Mouse (Mus musculus): Measurements from ENCODE around the gene Rasd1. TPM values are rescaled to one million over a fixed set of nuclear protein-coding genes. Genes with fewer than 3 reads are reported as not detected.
A peak's percentile ranks its signal among the peaks of the same experiment; 100 is the strongest.

The Rasd1 gene
- polyA plus RNA-seq, 1 experiment from 2014 or later: 1.2 TPM

- Histone ChIP-seq H3K9me3 (replicated peaks) (no peaks in the 10 kb centered on the region), H3K4me3 (replicated peaks) (no peak overlapping the region), H3K27me3 (0 out of 2 replicates have a peak, but pooled peaks cover 4% of the 10 kb centered on the region), H3K36me3 (no peaks in the 10 kb centered on the region), H3K27ac (no peak overlapping the region), H3K4me1 (replicated peaks) (no peaks in the 10 kb centered on the region), H3K9ac (no peak overlapping the region), H3K4me2 (no peak overlapping the region)
- ATAC-seq (ENCODE audit: low read depth): no peak
- no peak for DNase-seq
- WGBS (ENCODE audit: insufficient replicate concordance): 68% methylated on average over 5 of the region's 5 CpGs
Measured at GRCm38 (mm10) chr11:59973389-59973788, 8.6 kb upstream of the Rasd1 start.

- Histone ChIP-seq H3K27me3 (peaks cover 5% of the 10 kb centered on the region; the same call in 1 of the 2 replicates), H3K4me3 (replicated peaks) (no peak overlapping the region), H3K4me2 (no peak overlapping the region), H3K27ac (no peak overlapping the region), H3K36me3 (no peaks in the 10 kb centered on the region), H3K9me3 (replicated peaks) (no peaks in the 10 kb centered on the region), H3K9ac (no peak overlapping the region), H3K4me1 (replicated peaks) (peaks cover under 1% of the 10 kb centered on the region)
- ATAC-seq (ENCODE audit: low read depth) (no peak), DNase-seq (no peak)
- 78% methylated on average over 2 of the region's 2 CpGs for WGBS (ENCODE audit: insufficient replicate concordance)
Measured at GRCm38 (mm10) chr11:59971691-59972090, 6.9 kb upstream of the Rasd1 start.

- no peaks in the 10 kb centered on the region for H3K9me3 ChIP-seq (replicated peaks)
- WGBS (ENCODE audit: insufficient replicate concordance): 73% methylated on average over 5 of the region's 5 CpGs
- H3K4me2 ChIP-seq: no peak overlapping the region
- DNase-seq (no peak), ATAC-seq (ENCODE audit: low read depth) (no peak)
- peaks cover 11% of the 10 kb centered on the region for H3K27me3 ChIP-seq
- no peaks in the 10 kb centered on the region for H3K36me3 ChIP-seq
- no peak overlapping the region for H3K4me3 ChIP-seq (replicated peaks)
- no peak overlapping the region for H3K9ac ChIP-seq
- H3K27ac ChIP-seq: no peak overlapping the region
- H3K4me1 ChIP-seq (replicated peaks): peaks cover 9% of the 10 kb centered on the region
Measured at GRCm38 (mm10) chr11:59970780-59971179, 6.0 kb upstream of the Rasd1 start.

GRCm38 (mm10) chr11:59967765-59968164, 3.0 kb upstream of the Rasd1 start:
- DNase-seq: no peak
- Histone ChIP-seq H3K27me3 (peaks cover 41% of the 10 kb centered on the region), H3K9me3 (replicated peaks) (no peaks in the 10 kb centered on the region), H3K4me3 (replicated peaks) (no peak overlapping the region), H3K27ac (no peak overlapping the region), H3K36me3 (0 out of 2 replicates have a peak, but pooled peaks cover under 1% of the 10 kb centered on the region), H3K9ac (no peak overlapping the region), H3K4me2 (no peak overlapping the region), H3K4me1 (replicated peaks) (peaks cover 34% of the 10 kb centered on the region)
- ATAC-seq (ENCODE audit: low read depth): no peak
- WGBS (ENCODE audit: insufficient replicate concordance): 77% methylated on average over 1 of the region's 1 CpGs

- ATAC-seq (ENCODE audit: low read depth) (no peak), DNase-seq (no peak)
- Histone ChIP-seq H3K27me3 (peaks cover 51% of the 10 kb centered on the region), H3K36me3 (peaks cover 15% of the 10 kb centered on the region), H3K9me3 (replicated peaks) (no peaks in the 10 kb centered on the region), H3K4me2 (no peak overlapping the region), H3K4me1 (replicated peaks) (peaks cover 34% of the 10 kb centered on the region), H3K27ac (no peak overlapping the region), H3K4me3 (replicated peaks) (no peak overlapping the region), H3K9ac (no peak overlapping the region)
- 30% methylated on average over 4 of the region's 4 CpGs for WGBS (ENCODE audit: insufficient replicate concordance)
Measured at GRCm38 (mm10) chr11:59966102-59966483, 1.3 kb upstream of the Rasd1 start.

- H3K36me3 ChIP-seq: peaks cover 21% of the 10 kb centered on the region
- peak overlapping the region; percentile 62 for H3K9ac ChIP-seq
- H3K4me3 ChIP-seq (replicated peaks): peak overlapping the region; percentile 58
- H3K4me1 ChIP-seq (replicated peaks): peaks cover 39% of the 10 kb centered on the region
- H3K27me3 ChIP-seq: peaks cover 51% of the 10 kb centered on the region
- ATAC-seq (ENCODE audit: low read depth): peak; percentile 68
- H3K9me3 ChIP-seq (replicated peaks): no peaks in the 10 kb centered on the region
- DNase-seq: peak; percentile 50
- H3K4me2 ChIP-seq: peak overlapping the region; percentile 83
- no peak overlapping the region for H3K27ac ChIP-seq
- WGBS (ENCODE audit: insufficient replicate concordance): 26% methylated on average over 25 of the region's 25 CpGs
Measured at GRCm38 (mm10) chr11:59965227-59966101, 720 bp upstream of the Rasd1 start.

- no peak for ATAC-seq (ENCODE audit: low read depth)
- WGBS (ENCODE audit: insufficient replicate concordance): 2% methylated on average over 33 of the region's 33 CpGs
- H3K27ac ChIP-seq: no peak overlapping the region
- peaks cover 26% of the 10 kb centered on the region for H3K36me3 ChIP-seq
- H3K4me3 ChIP-seq (replicated peaks): peak overlapping the region; percentile 58
- peaks cover 44% of the 10 kb centered on the region for H3K4me1 ChIP-seq (replicated peaks)
- no peaks in the 10 kb centered on the region for H3K9me3 ChIP-seq (replicated peaks)
- peaks cover 51% of the 10 kb centered on the region for H3K27me3 ChIP-seq
- DNase-seq: no peak
- peak overlapping the region; percentile 83 for H3K4me2 ChIP-seq
- peak overlapping the region; percentile 62 for H3K9ac ChIP-seq
Measured at GRCm38 (mm10) chr11:59964163-59964758, 483 bp downstream of the Rasd1 start.

GRCm38 (mm10) chr11:59963364-59964162, 1.2 kb downstream of the Rasd1 start:
- WGBS (ENCODE audit: insufficient replicate concordance): 12% methylated on average over 34 of the region's 34 CpGs
- Histone ChIP-seq H3K9ac (peak overlapping the region; percentile 2; the same call in 1 of the 2 replicates), H3K27me3 (peaks cover 49% of the 10 kb centered on the region), H3K9me3 (replicated peaks) (no peaks in the 10 kb centered on the region), H3K4me3 (replicated peaks) (peak overlapping the region; percentile 58), H3K4me1 (replicated peaks) (peaks cover 44% of the 10 kb centered on the region), H3K4me2 (peak overlapping the region; percentile 83), H3K27ac (no peak overlapping the region), H3K36me3 (peaks cover 26% of the 10 kb centered on the region)
- DNase-seq (no peak), ATAC-seq (ENCODE audit: low read depth) (no peak)

- peaks cover 26% of the 10 kb centered on the region for H3K36me3 ChIP-seq
- no peak for ATAC-seq (ENCODE audit: low read depth)
- H3K27me3 ChIP-seq: peaks cover 47% of the 10 kb centered on the region
- H3K27ac ChIP-seq: no peak overlapping the region
- H3K9ac ChIP-seq: no peak overlapping the region
- H3K4me3 ChIP-seq (replicated peaks): no peak overlapping the region
- 76% methylated on average over 3 of the region's 3 CpGs for WGBS (ENCODE audit: insufficient replicate concordance)
- H3K4me1 ChIP-seq (replicated peaks): peaks cover 44% of the 10 kb centered on the region
- no peak overlapping the region for H3K4me2 ChIP-seq
- no peaks in the 10 kb centered on the region for H3K9me3 ChIP-seq (replicated peaks)
- no peak for DNase-seq
Measured at GRCm38 (mm10) chr11:59962590-59962989, 2.2 kb downstream of the Rasd1 start.

- 70% methylated on average over 9 of the region's 9 CpGs for WGBS (ENCODE audit: insufficient replicate concordance)
Measured at GRCm38 (mm10) chr11:59961338-59961875, 3.3 kb downstream of the Rasd1 start.

More at GRCm38 (mm10) chr11:59961338-59961875, 3.3 kb downstream of the Rasd1 start:
- Histone ChIP-seq H3K9ac (no peak overlapping the region), H3K27ac (no peak overlapping the region), H3K9me3 (replicated peaks) (no peaks in the 10 kb centered on the region), H3K36me3 (peaks cover 30% of the 10 kb centered on the region), H3K4me1 (replicated peaks) (peaks cover 41% of the 10 kb centered on the region), H3K4me3 (replicated peaks) (no peak overlapping the region), H3K27me3 (peaks cover 47% of the 10 kb centered on the region), H3K4me2 (no peak overlapping the region)
- DNase-seq (no peak), ATAC-seq (ENCODE audit: low read depth) (no peak)

Data from liver, embryonic 13.5 days (tissue).